Comparison of ENCODE assay signal across 22 mouse cellular contexts in genomic region chr17:35303756-35304350, GRCm38 (mm10). TPM values are rescaled to one million over a fixed set of nuclear protein-coding genes. Genes with fewer than 3 reads are reported as not detected.
DNase-seq lines count a peak whose midpoint lies in the region; ATAC-seq lines count a peak whose summit lies in the region.
"Had no signal": no experiment of that assay in that cellular context is flagged by ENCODE, and none has a peak within 500 bp of the region (broad histone marks: within the 10 kb centered on the region; RNA-seq: fewer than 3 reads in every experiment).

No protein-coding gene starts in this region.

- H3K9me3 ChIP-seq in heart, embryonic 12.5 days (replicated peaks), result no peaks in the 10 kb centered on the region; the same call in 1 of the 2 replicates
- no peaks in the 10 kb centered on the region for H3K9me3 ChIP-seq in liver, embryonic 16.5 days (replicated peaks; ENCODE audit: control insufficient read depth, low read length)
- H3K9me3 ChIP-seq: embryonic facial prominence, embryonic 13.5 days; stomach, embryonic 15.5 days had no signal

- H3K4me3 ChIP-seq in heart, embryonic 12.5 days, result no peak overlapping the region
- H3K4me3 ChIP-seq in liver, embryonic 16.5 days (ENCODE audit: low read depth, low read length), result no peak overlapping the region
- H3K4me3 ChIP-seq: embryonic facial prominence, embryonic 13.5 days; stomach, embryonic 15.5 days had no signal

- H3K4me1 ChIP-seq in heart, embryonic 12.5 days (replicated peaks), result no peaks in the 10 kb centered on the region
- H3K4me1 ChIP-seq in liver, embryonic 16.5 days (ENCODE audit: control insufficient read depth, low read depth, low read length), result no peaks in the 10 kb centered on the region
- H3K4me1 ChIP-seq: embryonic facial prominence, embryonic 13.5 days; stomach, embryonic 15.5 days had no signal

- no peak overlapping the region for H3K4me2 ChIP-seq in heart, embryonic 12.5 days
- H3K4me2 ChIP-seq in liver, embryonic 16.5 days (ENCODE audit: low read depth, low read length), result no peak overlapping the region
- H3K4me2 ChIP-seq: embryonic facial prominence, embryonic 13.5 days; lung, embryonic 14.5 days; stomach, embryonic 15.5 days had no signal

- H3K36me3 ChIP-seq in heart, embryonic 12.5 days, result no peaks in the 10 kb centered on the region
- H3K36me3 ChIP-seq in liver, embryonic 16.5 days (ENCODE audit: control insufficient read depth, insufficient read depth), result no peaks in the 10 kb centered on the region
- H3K36me3 ChIP-seq: embryonic facial prominence, embryonic 13.5 days; G1E; stomach, embryonic 15.5 days had no signal

- H3K27me3 ChIP-seq in heart, embryonic 12.5 days (replicated peaks), result peaks cover 23% of the 10 kb centered on the region
- no peaks in the 10 kb centered on the region for H3K27me3 ChIP-seq in liver, embryonic 16.5 days (ENCODE audit: control insufficient read depth, insufficient read depth, low read depth, low read length)

- 0 out of 2 replicates have a peak, but pooled peaks have one; percentile 15 for ATAC-seq in heart, embryonic 12.5 days (ENCODE audit: insufficient number of reproducible peaks, low FRiP score)
- ATAC-seq in liver, embryonic 16.5 days (ENCODE audit: low read depth), result peak; percentile 63
- no peak for ATAC-seq in erythroid progenitor cell, adult 5-6 weeks (replicated peaks; ENCODE audit: low FRiP score, poor library complexity, severe bottlenecking)
- ATAC-seq: activated CD4-positive, CD25-positive, alpha-beta regulatory T cell, adult 4 months; forebrain, embryonic 16.5 days had no signal

- DNase-seq in heart, adult 9 months (ENCODE audit: low spot score in 2 of 2), result no peak
- peak; percentile 72 for DNase-seq in adrenal gland, adult 8-10 months
- DNase-seq in liver, result peak; percentile 7
- DNase-seq in right cerebral cortex, postnatal 25 days, result no peak
- no peak for DNase-seq in layer of hippocampus, postnatal 25 days (ENCODE audit: extremely low spot score in 1 of 2, low spot score in 1 of 2)
- DNase-seq: cerebellum, adult 11 months; cerebellum, postnatal 10 days; kidney, adult 9 months; lung, embryonic 14.5 days; lung, postnatal 4 days; thymus, adult 2 months had no signal

- no peak overlapping the region for H3K9ac ChIP-seq in heart, embryonic 12.5 days
- no peak overlapping the region for H3K9ac ChIP-seq in liver, embryonic 16.5 days (ENCODE audit: low read depth, low read length)
- H3K9ac ChIP-seq: embryonic facial prominence, embryonic 13.5 days; lung, embryonic 14.5 days; stomach, embryonic 15.5 days had no signal

- 80% methylated on average over 10 of the region's 10 CpGs for WGBS in heart, embryonic 12.5 days
- 62% methylated on average over 10 of the region's 10 CpGs for WGBS in liver, embryonic 16.5 days (ENCODE audit: insufficient replicate concordance)

- no peak overlapping the region for H3K27ac ChIP-seq in heart, embryonic 12.5 days (ENCODE audit: poor library complexity, severe bottlenecking)
- no peak overlapping the region for H3K27ac ChIP-seq in liver, embryonic 16.5 days (ENCODE audit: low read length)
- H3K27ac ChIP-seq: embryonic facial prominence, embryonic 13.5 days; stomach, embryonic 15.5 days had no signal

RNA-seq across cellular contexts. Expression of gene H2-Q1, which starts 16.4 kb away (rescaled TPM):
- 0.08 and 0.14 TPM in 2 replicates for polyA plus RNA-seq in heart, embryonic 12.5 days (2016; fragmentation: Nextera tagmentation; extraction: Ambion mirVana)
- 1 to 10 TPM; 3.6 to 5.8 (median 4.6) TPM for total RNA-seq in adrenal gland, adult 8-10 months (2022)
- 0.56 and 0.77 TPM in 2 replicates for polyA plus RNA-seq in liver, embryonic 16.5 days (2015; fragmentation: Nextera tagmentation; extraction: Ambion mirVana)
- under 1 TPM in 1 of 2 experiments, not detected in 1; 0.42 TPM for total RNA-seq in layer of hippocampus, postnatal 25 days (2021)
- total RNA-seq in erythroid progenitor cell, adult 5-6 weeks (2015; ENCODE audit: low replicate concordance), result not detected in 2 replicates
- not detected in 2 replicates for total RNA-seq in erythroid progenitor cell, adult 5-6 weeks (2017; ENCODE audit: low replicate concordance)
- polyA plus RNA-seq: activated CD4-positive, CD25-positive, alpha-beta regulatory T cell, adult 4 months; embryonic facial prominence, embryonic 13.5 days; G1E; heart, embryonic 16.5 days; limb, embryonic 11.5 days had no signal

RNA-seq across cellular contexts. Expression of gene H2-Q2, which starts 38.2 kb away (rescaled TPM):
- 4.1 and 5.0 TPM in 2 replicates for polyA plus RNA-seq in heart, embryonic 12.5 days (2016; fragmentation: Nextera tagmentation; extraction: Ambion mirVana)
- 1 to 10 TPM; 1.7 to 2.7 (median 2.3) TPM for total RNA-seq in adrenal gland, adult 8-10 months (2022)
- 1.3 and 2.6 TPM in 2 replicates for polyA plus RNA-seq in liver, embryonic 16.5 days (2015; fragmentation: Nextera tagmentation; extraction: Ambion mirVana)
- under 1 TPM in 1 of 2 experiments, not detected in 1; 0.44 TPM for total RNA-seq in layer of hippocampus, postnatal 25 days (2021)
- not detected in 2 replicates for total RNA-seq in erythroid progenitor cell, adult 5-6 weeks (2015; ENCODE audit: low replicate concordance)
- not detected in 2 replicates for total RNA-seq in erythroid progenitor cell, adult 5-6 weeks (2017; ENCODE audit: low replicate concordance)
- total RNA-seq: G1E; hematopoietic stem cell, adult 5-6 weeks had no signal
- polyA plus RNA-seq: embryonic facial prominence, embryonic 13.5 days; G1E had no signal

RNA-seq across cellular contexts. Expression of gene H2-D1, which starts 41.3 kb away (rescaled TPM):
- polyA plus RNA-seq in heart, embryonic 12.5 days (2016; fragmentation: Nextera tagmentation; extraction: Ambion mirVana), result 30.2 and 32.8 TPM in 2 replicates
- 100 to 1,000 TPM; 209 to 349 (median 279) TPM for total RNA-seq in adrenal gland, adult 8-10 months (2022)
- polyA plus RNA-seq in liver, embryonic 16.5 days (2015; fragmentation: Nextera tagmentation; extraction: Ambion mirVana), result 98.3 and 107 TPM in 2 replicates
- 10 to 100 TPM; 14.6 to 15.9 TPM for total RNA-seq in layer of hippocampus, postnatal 25 days (2021)
- 147 and 160 TPM in 2 replicates for total RNA-seq in erythroid progenitor cell, adult 5-6 weeks (2015; ENCODE audit: low replicate concordance)
- 213 and 250 TPM in 2 replicates for total RNA-seq in erythroid progenitor cell, adult 5-6 weeks (2017; ENCODE audit: low replicate concordance)

Comparison
In these comparisons a context has a peak if more than half of its experiments do, and no peak if none do; other contexts are left out.
1. DNase-seq: peak in adrenal gland, adult 8-10 months (single experiment) and liver (single experiment); none in heart, adult 9 months (0 of 2), right cerebral cortex, postnatal 25 days (single experiment) and layer of hippocampus, postnatal 25 days (0 of 2).
2. RNA of gene H2-D1, which starts 41.3 kb away (total RNA-seq): 209 to 349 TPM in adrenal gland, adult 8-10 months and 147 to 250 TPM in erythroid progenitor cell, adult 5-6 weeks; 14.6 to 15.9 TPM in layer of hippocampus, postnatal 25 days; every median in the first group is over 4 times any median in the second.